Mouse (Mus musculus) stomach, postnatal 0 days (tissue): ENCODE results near the gene Wbp2. TPM values are rescaled to one million over a fixed set of nuclear protein-coding genes. Genes with fewer than 3 reads are reported as not detected.
"Not testable (repeated sequence)": the region's sequence is repeated elsewhere in the genome, so short reads cannot be mapped to it uniquely, and the experiment has no call there.

ENCODE experiments used
- ATAC-seq: fragments of 200-750 bp; cut with Nextera tagmentation; 2 replicates; pipeline ENCODE4 v1.8.0; 2017; ENCODE audit not compliant: low FRiP score, low TSS enrichment
- DNase-seq: peaks from one replicate; pipeline ENCODE4 v3.0.0-alpha.2; 2016; ENCODE audit warnings: low spot score
- H3K27ac ChIP-seq: fragments of 300-500 bp; sonication (generic); replicated peaks from 2 replicates; pipeline ENCODE4 v1.5.1; 2014; ENCODE audit warnings: mild to moderate bottlenecking, control low read depth
- H3K27me3 ChIP-seq: fragments of 300-500 bp; sonication (generic); 2 replicates; pipeline ENCODE4 v1.6.1; 2014; ENCODE audit warnings: low read length; ENCODE audit not compliant: control insufficient read depth, insufficient read depth
- H3K36me3 ChIP-seq: fragments of 300-500 bp; sonication (generic); 2 replicates; pipeline ENCODE4 v1.6.1; 2014; ENCODE audit warnings: low read length, mixed read lengths; ENCODE audit not compliant: control insufficient read depth, insufficient read depth
- H3K4me1 ChIP-seq: fragments of 300-500 bp; sonication (generic); replicated peaks from 2 replicates; pipeline ENCODE4 v1.6.1; 2014; ENCODE audit warnings: antibody characterized with exemption; ENCODE audit not compliant: control insufficient read depth, insufficient read depth
- H3K4me2 ChIP-seq: fragments of 300-500 bp; sonication (generic); replicated peaks from 2 replicates; pipeline ENCODE4 v1.6.1; 2014; ENCODE audit warnings: low read depth, mild to moderate bottlenecking, control low read depth, moderate library complexity
- H3K4me3 ChIP-seq: fragments of 300-500 bp; sonication (generic); 2 replicates; pipeline ENCODE4 v1.5.1; 2014; ENCODE audit warnings: low read depth, low read length, control low read depth
- H3K9ac ChIP-seq: fragments of 300-500 bp; sonication (generic); 2 replicates; pipeline ENCODE4 v1.6.1; 2014; ENCODE audit warnings: mild to moderate bottlenecking, low read length, control low read depth, mixed read lengths
- H3K9me3 ChIP-seq: fragments of 300-500 bp; sonication (generic); 2 replicates; pipeline ENCODE4 v1.6.1; 2016; ENCODE audit warnings: low read length; ENCODE audit not compliant: control insufficient read depth
- CTCF ChIP-seq: IDR thresholded peaks from 2 replicates; pipeline ENCODE4 v1.5.1; 2016; ENCODE audit warnings: antibody characterized with exemption, low read depth, mild to moderate bottlenecking, moderate library complexity
- EP300 ChIP-seq: optimal IDR thresholded peaks from 2 replicates; pipeline ENCODE3; 2016; ENCODE audit warnings: antibody characterized with exemption
- WGBS: fragments of 180-500 bp; shearing (Covaris S2); extraction: QIAGEN DNeasy Blood & Tissue Kit; methylation state at CpG from one replicate; pipeline ENCODE4 v1.1.7; 2014; 5-methylcytosine and 5-hydroxymethylcytosine counted together
- polyA plus RNA-seq: library from polyadenylated mRNA; unstranded; fragments of >200 nt; fragmentation: Nextera tagmentation; extraction: Ambion mirVana; gene quantifications from 2 replicates; pipeline ENCODE4 v1.2.1, GENCODE M21; 2015

The Wbp2 gene
- polyA plus RNA-seq, 1 experiment from 2014 or later = 71.0 TPM

DNA sequence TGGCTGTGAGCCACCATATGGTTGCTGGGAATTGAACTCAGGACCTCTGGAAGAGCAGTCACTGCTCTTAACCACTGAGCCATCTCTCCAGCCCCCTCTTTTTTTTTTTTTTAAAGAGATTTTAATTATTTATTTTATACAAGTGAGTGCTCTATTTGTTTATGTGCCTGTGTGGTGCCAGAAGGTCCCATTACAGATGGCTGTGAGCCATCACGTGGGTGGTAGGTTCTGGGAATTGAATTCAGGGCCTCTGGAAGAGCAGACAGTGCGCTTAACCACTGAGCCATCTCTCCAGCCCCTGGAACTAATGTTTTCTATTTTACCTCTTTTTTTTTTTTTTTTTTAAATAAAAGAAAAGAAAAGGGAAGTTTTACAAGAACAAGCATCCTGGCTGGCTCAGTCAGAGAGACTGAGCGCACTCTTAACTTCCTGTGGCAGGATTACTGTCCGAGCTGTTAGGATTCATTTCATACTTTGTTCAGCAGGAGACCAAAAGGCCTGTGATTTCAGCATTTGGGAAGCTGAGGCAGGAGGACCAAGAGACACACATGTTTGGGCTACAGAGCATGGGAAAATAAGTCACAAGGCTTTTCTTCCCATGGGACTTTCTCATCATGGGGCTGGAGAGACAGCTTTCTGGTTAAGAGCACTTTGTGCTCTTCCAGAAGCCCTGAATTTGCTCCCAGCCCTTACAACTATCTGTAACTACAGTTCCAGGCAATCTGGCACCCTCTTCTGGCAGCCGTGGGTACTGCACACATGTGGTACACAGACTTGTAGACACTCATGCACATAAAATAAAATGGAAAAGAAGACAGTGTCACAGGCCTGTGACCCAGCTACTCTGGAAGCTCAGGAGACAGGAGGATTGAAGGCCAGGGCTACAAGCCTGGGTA, 9.7 kb upstream of the Wbp2 start:
- Histone ChIP-seq H3K9ac (no peak overlapping the region), H3K4me2 (no peak overlapping the region), H3K36me3 (no peaks in the 10 kb centered on the region), H3K27me3 (no peaks in the 10 kb centered on the region), H3K27ac (no peak overlapping the region; the same call in 1 of the 2 replicates), H3K9me3 (no peaks in the 10 kb centered on the region), H3K4me3 (no peak overlapping the region), H3K4me1 (peaks cover 18% of the 10 kb centered on the region)
- peak; percentile 59 for DNase-seq
- WGBS = 86% methylated on average over 5 of the region's 5 CpGs
- no peak for ATAC-seq
- TF ChIP-seq CTCF = peak; percentile 67
- no peak for TF ChIP-seq EP300

DNA sequence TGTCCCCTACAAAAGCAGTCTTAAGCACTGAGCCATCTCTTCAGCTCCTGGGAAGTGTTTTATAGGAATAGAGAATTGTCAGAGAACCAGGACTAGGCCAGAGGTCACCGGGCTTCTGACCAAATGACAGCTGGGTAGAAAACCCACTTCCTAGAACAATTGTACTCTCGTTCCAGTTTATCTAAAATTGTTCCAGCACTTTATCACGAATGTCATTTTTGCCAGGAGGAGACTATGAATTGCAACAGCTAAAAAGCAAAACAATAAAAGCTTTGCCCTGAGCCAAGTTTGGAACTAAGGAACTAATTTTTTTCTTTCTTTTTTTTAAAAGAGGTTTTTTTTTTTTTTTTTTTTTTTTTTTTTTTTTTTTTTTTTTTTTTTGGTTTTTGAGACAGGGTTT, 8.8 kb upstream of the Wbp2 start:
- ATAC-seq (no peak), DNase-seq (no peak)
- 43% methylated on average over 3 of the region's 3 CpGs for WGBS
- Histone ChIP-seq H3K4me2 (no peak overlapping the region), H3K27me3 (no peaks in the 10 kb centered on the region), H3K27ac (no peak overlapping the region), H3K9ac (no peak overlapping the region), H3K36me3 (no peaks in the 10 kb centered on the region), H3K4me3 (no peak overlapping the region), H3K4me1 (peaks cover 10% of the 10 kb centered on the region), H3K9me3 (no peaks in the 10 kb centered on the region)
- TF ChIP-seq CTCF = no peak
- no peak for TF ChIP-seq EP300

DNA sequence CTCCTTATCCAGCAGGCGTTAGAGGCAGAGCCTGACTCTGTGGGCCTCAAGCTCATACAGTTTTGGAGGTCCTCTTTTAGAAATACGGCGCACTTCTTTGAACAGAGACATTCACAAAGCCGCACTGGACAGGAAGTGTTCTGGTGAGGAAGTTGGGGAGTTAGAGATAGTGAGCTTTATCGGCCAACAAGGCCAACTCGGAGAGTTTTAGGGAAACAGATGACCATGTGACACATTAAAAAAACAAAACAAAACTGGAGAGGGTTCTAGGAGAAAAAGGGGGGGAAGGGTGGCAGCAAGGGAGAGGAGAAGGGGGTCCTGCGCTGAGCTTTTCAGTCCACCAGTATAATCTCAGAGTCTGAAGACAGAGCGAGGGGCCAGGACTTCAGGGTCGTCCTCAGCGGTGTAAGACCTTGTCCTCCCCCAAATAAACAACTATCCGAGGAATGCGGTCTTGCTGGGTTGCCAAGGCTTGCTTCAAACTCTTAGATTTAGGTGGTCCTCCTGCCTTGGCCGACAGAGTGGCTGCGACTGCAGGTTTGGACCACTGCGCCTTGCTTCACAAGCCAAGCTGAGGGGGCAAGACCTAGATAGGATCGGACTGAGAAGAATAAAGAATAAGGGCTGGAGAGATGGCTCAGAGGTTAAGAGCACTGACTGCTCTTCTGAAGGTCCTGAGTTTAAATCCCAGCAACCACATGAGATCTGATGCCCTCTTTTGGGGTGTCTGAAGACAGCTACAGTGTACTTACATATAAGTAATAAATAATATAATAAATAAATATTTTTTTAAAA, 7.2 kb upstream of the Wbp2 start:
- TF ChIP-seq EP300 (no peak), CTCF (no peak)
- no peaks in the 10 kb centered on the region for H3K27me3 ChIP-seq
- H3K4me1 ChIP-seq = peaks cover under 1% of the 10 kb centered on the region
- ATAC-seq (no peak), DNase-seq (no peak)
- H3K9me3 ChIP-seq = no peaks in the 10 kb centered on the region
- no peak overlapping the region for H3K4me3 ChIP-seq
- 47% methylated on average over 16 of the region's 16 CpGs for WGBS
- no peak overlapping the region for H3K4me2 ChIP-seq
- 0 out of 2 replicates have a peak overlapping the region, but pooled peaks have one; percentile 18 for H3K27ac ChIP-seq
- no peaks in the 10 kb centered on the region for H3K36me3 ChIP-seq
- H3K9ac ChIP-seq = no peak overlapping the region

DNA sequence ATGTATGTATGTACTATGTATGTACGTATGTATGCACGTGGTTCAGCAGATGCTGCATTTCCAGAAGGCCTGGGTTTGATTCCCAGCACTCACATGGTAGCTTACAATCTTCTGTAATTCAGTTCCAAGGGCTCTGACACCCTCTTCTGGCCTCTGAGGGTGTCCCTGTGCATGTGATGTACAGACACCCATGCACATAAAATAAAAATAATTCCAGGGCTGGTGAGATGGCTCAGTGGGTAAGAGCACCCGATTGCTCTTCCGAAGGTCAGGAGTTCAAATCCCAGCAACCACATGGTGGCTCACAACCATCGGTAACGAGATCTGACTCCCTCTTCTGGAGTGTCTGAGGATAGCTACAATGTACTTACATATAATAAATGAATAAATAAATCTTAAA, 6.2 kb upstream of the Wbp2 start:
- not testable (repeated sequence) for H3K4me2 ChIP-seq, DNase-seq, H3K4me1 ChIP-seq, H3K27ac ChIP-seq, H3K9ac ChIP-seq, H3K27me3 ChIP-seq, H3K9me3 ChIP-seq, H3K4me3 ChIP-seq, H3K36me3 ChIP-seq, ATAC-seq
- WGBS = 93% methylated on average over 6 of the region's 6 CpGs
- TF ChIP-seq CTCF = 0 out of 2 replicates have a peak, but pooled peaks have one; percentile 21

DNA sequence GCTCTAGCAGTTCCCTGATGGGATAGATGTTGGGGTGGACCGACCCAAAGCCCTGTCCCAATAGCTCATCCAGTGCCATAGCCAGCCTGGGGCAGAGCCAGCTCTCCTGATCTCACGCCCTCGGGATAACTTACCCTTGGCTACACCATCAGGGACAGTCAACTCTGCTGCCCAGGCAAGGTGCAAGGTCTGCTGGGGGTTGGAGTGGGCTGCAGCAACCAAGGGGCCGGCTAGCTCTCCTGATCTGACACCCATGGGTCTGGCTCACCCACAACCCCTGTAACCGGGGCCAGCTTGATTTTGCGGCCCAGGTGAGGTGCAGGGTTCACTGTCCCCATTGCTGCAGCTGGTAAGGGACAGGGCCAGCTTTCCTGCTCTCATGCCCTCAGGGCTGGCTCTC, 4.8 kb upstream of the Wbp2 start:
- Histone ChIP-seq H3K4me1 (0 out of 2 replicates have a peak, but pooled peaks cover 2% of the 10 kb centered on the region), H3K27ac (no peak overlapping the region), H3K9me3 (no peaks in the 10 kb centered on the region), H3K36me3 (no peaks in the 10 kb centered on the region), H3K4me3 (no peak overlapping the region), H3K4me2 (no peak overlapping the region), H3K27me3 (no peaks in the 10 kb centered on the region), H3K9ac (no peak overlapping the region)
- 91% methylated on average over 6 of the region's 6 CpGs for WGBS
- DNase-seq (no peak), ATAC-seq (no peak)
- no peak for TF ChIP-seq EP300
- no peak for TF ChIP-seq CTCF

DNA sequence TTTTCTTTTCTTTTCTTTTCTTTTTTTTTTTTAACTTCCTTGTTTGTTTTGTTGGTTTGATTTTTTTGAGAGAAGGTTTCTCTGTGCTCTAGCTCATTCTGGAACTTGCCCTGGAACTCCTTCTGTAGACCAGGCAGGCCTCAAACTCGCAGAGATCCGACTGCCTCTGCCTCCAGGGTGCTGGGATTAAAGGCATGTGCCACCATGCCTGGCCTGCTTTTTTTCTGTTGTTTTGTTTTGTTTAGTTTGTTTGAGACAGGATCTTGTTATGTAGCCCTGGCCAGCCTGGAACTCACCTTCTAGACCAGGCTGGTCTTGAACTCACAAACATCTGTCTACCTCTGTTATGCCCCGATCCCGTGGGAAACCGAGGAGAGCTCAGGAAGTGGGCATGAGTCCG, 2.8 kb upstream of the Wbp2 start:
- Histone ChIP-seq H3K9me3 (no peaks in the 10 kb centered on the region), H3K27ac (no peak overlapping the region), H3K27me3 (no peaks in the 10 kb centered on the region), H3K4me1 (peaks cover 5% of the 10 kb centered on the region; the same call in 1 of the 2 replicates), H3K9ac (no peak overlapping the region), H3K36me3 (no peaks in the 10 kb centered on the region), H3K4me2 (no peak overlapping the region), H3K4me3 (no peak overlapping the region)
- DNase-seq (no peak), ATAC-seq (no peak)
- no peak for TF ChIP-seq CTCF
- no peak for TF ChIP-seq EP300
- 90% methylated on average over 6 of the region's 6 CpGs for WGBS
